Mouse (Mus musculus) liver, embryonic 13.5 days (tissue): ENCODE measurements at regions not wholly inside any gene's neighbourhood (a gene's known extent, or its start where the extent isn't known, plus 50 kb on each side); places are given as distances from the start of the nearest gene placed in this dataset.
"Not testable (repeated sequence)": the region's sequence is repeated elsewhere in the genome, so short reads cannot be mapped to it uniquely, and the experiment has no call there.

Source experiments
- ATAC-seq: fragments of 200-750 bp; cut with Nextera tagmentation; 2 replicates; pipeline ENCODE4 v1.8.0; 2017; ENCODE audit warnings: low read depth, mild to moderate bottlenecking, moderate number of reproducible peaks, moderate library complexity
- DNase-seq: peaks from one replicate; pipeline ENCODE4 v3.0.0; 2022
- H3K27ac ChIP-seq: fragments of 300-500 bp; sonication (generic); 2 replicates; pipeline ENCODE4 v1.5.1; 2015; ENCODE audit warnings: moderate library complexity, mild to moderate bottlenecking, inconsistent platforms
- H3K27me3 ChIP-seq: fragments of 300-500 bp; sonication (generic); 2 replicates; pipeline ENCODE4 v1.6.1; 2015; ENCODE audit warnings: mild to moderate bottlenecking, inconsistent platforms
- H3K36me3 ChIP-seq: fragments of 300-500 bp; sonication (generic); 2 replicates; pipeline ENCODE4 v1.6.1; 2015; ENCODE audit warnings: mild to moderate bottlenecking, inconsistent platforms
- H3K4me1 ChIP-seq: fragments of 300-500 bp; sonication (generic); replicated peaks from 2 replicates; pipeline ENCODE4 v1.6.1; 2015; ENCODE audit warnings: inconsistent platforms
- H3K4me2 ChIP-seq: fragments of 300-500 bp; sonication (generic); 2 replicates; pipeline ENCODE4 v1.6.1; 2015; ENCODE audit warnings: inconsistent platforms, mild to moderate bottlenecking, moderate library complexity
- H3K4me3 ChIP-seq: fragments of 300-500 bp; sonication (generic); replicated peaks from 2 replicates; pipeline ENCODE4 v1.5.1; 2015; ENCODE audit warnings: mild to moderate bottlenecking, inconsistent platforms
- H3K9ac ChIP-seq: fragments of 300-500 bp; sonication (generic); 2 replicates; pipeline ENCODE4 v1.6.1; 2015; ENCODE audit warnings: mild to moderate bottlenecking, inconsistent platforms
- H3K9me3 ChIP-seq: fragments of 300-500 bp; sonication (generic); replicated peaks from 2 replicates; pipeline ENCODE4 v1.6.1; 2016; ENCODE audit warnings: inconsistent platforms
- whole genome bisulfite sequencing: fragments of 180-500 bp; shearing (Covaris S2); methylation state at CpG from one replicate; pipeline ENCODE4 v1.1.7; 2015; ENCODE audit not compliant: insufficient replicate concordance; 5-methylcytosine and 5-hydroxymethylcytosine counted together

DNA sequence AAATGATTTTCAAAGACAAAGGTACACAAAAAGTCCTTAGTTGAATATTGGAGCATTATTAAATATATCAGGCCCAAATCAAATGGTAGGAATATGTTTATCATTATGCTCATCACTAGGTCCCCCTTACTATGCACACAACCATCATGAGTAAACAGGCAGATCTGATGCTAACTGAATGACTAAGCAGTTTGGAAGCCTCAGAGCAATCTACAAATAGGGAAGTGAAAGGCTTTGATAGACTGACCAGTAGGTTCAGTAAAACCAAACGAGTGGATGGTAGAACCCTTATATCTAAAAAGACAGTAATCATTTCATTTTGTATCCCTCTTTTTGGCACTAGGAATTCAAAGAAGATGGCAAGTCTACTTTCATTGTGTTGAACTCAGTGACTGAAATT lies 1039.5 kb upstream of the Gje1 start:
- WGBS = 10% methylated on average over 1 of the region's 1 CpGs
- Histone ChIP-seq H3K9ac (no peak overlapping the region), H3K27ac (no peak overlapping the region), H3K4me2 (no peak overlapping the region), H3K4me1 (no peaks in the 10 kb centered on the region), H3K4me3 (no peak overlapping the region), H3K9me3 (no peaks in the 10 kb centered on the region), H3K27me3 (no peaks in the 10 kb centered on the region), H3K36me3 (no peaks in the 10 kb centered on the region)
- DNase-seq = no peak
- no peak for ATAC-seq

DNA sequence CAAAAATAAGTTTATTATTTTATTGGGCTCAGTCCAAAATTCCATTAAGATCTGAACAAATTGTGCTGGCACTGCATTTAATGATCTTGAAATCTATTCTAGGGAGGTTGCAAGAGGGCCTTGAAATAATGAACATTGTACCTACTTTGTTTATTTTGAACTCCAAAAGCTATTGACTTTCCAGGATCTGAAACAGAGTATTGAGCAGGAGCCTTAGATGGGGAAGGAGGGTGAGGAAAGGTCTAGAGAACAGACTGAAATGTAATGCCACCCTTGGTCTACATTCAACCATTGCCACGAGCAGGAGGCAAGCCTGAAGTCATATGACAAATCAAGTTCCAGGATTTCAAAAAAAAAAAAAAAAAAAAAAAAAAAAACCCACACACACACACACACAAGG lies 1028.9 kb upstream of the Gje1 start:
- WGBS = 46% methylated on average over 1 of the region's 1 CpGs
- no peak for ATAC-seq

DNA sequence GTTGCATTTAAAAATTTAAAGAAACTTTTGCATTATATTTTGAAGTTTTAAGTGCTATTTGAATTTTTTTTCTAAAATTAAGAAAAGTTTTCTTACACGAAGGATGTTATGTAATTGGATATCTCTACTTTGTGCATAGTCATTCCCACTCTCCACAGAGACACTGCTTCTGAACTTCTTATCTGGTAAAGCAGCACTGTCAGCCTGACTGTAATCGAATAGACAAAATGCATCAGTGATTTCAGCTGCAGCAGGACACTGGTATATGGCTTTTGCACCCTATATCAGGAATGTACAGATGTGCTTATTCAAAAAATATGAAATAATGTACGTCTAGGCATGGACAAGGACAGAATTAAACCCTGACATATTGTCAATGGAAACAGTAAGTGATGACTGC lies 1020.6 kb upstream of the Gje1 start:
- no peak overlapping the region for H3K4me2 ChIP-seq
- H3K27me3 ChIP-seq = no peaks in the 10 kb centered on the region
- no peak overlapping the region for H3K4me3 ChIP-seq
- no peaks in the 10 kb centered on the region for H3K36me3 ChIP-seq
- H3K27ac ChIP-seq = no peak overlapping the region
- H3K9me3 ChIP-seq = no peaks in the 10 kb centered on the region
- H3K9ac ChIP-seq = no peak overlapping the region
- no peaks in the 10 kb centered on the region; the same call in 1 of the 2 replicates for H3K4me1 ChIP-seq
- peak; percentile 76 for ATAC-seq
- no peak for DNase-seq
- WGBS = 19% methylated on average over 3 of the region's 3 CpGs

More for the DNA sequence above, 1028.9 kb upstream of the Gje1 start:
- H3K4me2 ChIP-seq = no peak overlapping the region
- no peaks in the 10 kb centered on the region for H3K4me1 ChIP-seq
- no peaks in the 10 kb centered on the region for H3K9me3 ChIP-seq
- H3K4me3 ChIP-seq = no peak overlapping the region
- H3K27me3 ChIP-seq = no peaks in the 10 kb centered on the region
- no peaks in the 10 kb centered on the region for H3K36me3 ChIP-seq
- no peak overlapping the region for H3K9ac ChIP-seq
- no peak for DNase-seq
- no peak overlapping the region for H3K27ac ChIP-seq

DNA sequence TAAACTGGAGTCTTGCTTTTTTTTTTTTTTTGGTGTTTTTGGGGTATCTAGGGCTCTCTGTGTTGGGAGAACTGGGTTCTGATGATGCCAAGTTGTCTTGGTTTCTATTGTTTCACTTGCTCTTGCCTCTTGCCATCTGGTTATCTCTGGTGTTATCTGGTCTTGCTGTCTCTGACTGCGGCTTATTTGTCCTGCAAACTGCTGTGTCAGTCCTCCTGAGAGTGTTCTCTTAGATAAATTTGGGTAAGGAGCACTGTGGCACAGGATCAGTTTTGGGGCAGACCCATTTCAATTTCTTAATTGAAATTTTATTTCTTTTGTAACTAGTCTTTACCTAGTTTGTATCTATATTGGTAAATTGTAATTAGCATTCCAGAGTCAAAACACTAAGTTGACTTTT lies 1013.3 kb upstream of the Gje1 start:
- Histone ChIP-seq H3K27me3 (no peaks in the 10 kb centered on the region), H3K4me2 (no peak overlapping the region), H3K9ac (no peak overlapping the region), H3K9me3 (no peaks in the 10 kb centered on the region), H3K4me3 (no peak overlapping the region), H3K27ac (no peak overlapping the region), H3K4me1 (no peaks in the 10 kb centered on the region), H3K36me3 (no peaks in the 10 kb centered on the region)
- WGBS = 21% methylated on average over 1 of the region's 1 CpGs
- DNase-seq = peak; percentile 16
- ATAC-seq = peak; percentile 68

DNA sequence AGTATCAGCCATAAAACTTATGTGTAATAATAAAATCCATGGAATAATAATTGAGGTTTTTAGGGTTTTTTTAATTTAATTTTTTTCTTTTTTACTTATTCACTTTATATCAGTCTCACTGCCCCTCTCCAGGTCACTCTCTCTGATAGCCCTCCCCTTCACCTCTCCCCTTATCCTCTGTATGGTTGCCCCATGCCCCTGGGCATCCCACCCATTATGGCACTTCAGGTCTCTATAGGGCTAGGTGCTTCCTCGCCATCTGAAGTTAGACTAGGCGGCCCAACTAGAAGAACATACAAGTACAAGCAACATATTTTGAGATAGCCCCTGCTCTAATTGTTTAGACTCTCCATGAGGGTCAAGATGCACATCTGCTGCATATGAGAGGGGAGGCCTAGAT lies 979.9 kb upstream of the Gje1 start:
- H3K9ac ChIP-seq = no peak overlapping the region
- ATAC-seq (no peak), DNase-seq (no peak)
- no peak overlapping the region for H3K4me2 ChIP-seq
- WGBS = 71% methylated on average over 2 of the region's 2 CpGs
- no peaks in the 10 kb centered on the region for H3K36me3 ChIP-seq
- no peaks in the 10 kb centered on the region for H3K27me3 ChIP-seq
- H3K4me3 ChIP-seq = no peak overlapping the region
- H3K4me1 ChIP-seq = no peaks in the 10 kb centered on the region
- H3K27ac ChIP-seq = no peak overlapping the region
- H3K9me3 ChIP-seq = no peaks in the 10 kb centered on the region

DNA sequence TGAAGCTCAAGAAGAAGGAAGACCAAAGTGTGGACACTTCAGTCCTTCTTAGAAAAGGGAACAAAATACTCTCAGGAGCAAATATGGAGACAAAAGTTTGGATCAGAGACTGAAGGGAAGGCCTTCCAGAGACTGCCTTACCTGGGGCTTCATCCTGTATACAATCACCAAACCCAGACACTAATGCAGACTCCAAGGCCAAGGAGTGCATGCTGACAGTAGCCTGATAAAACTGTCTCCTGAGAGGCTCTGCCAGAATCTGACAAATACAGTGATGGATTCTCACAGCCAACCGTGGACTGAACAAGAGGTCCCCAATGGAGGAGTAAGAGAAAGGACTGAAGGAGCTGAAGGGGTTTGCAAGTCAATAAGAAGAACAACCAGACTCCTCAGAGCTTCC lies 979.0 kb upstream of the Gje1 start:
- no peaks in the 10 kb centered on the region for H3K9me3 ChIP-seq
- no peaks in the 10 kb centered on the region for H3K36me3 ChIP-seq
- 57% methylated on average over 1 of the region's 1 CpGs for WGBS
- DNase-seq = no peak
- no peaks in the 10 kb centered on the region for H3K27me3 ChIP-seq
- no peak overlapping the region for H3K4me2 ChIP-seq
- ATAC-seq = peak; percentile 31; the same call in 1 of the 2 replicates
- no peak overlapping the region for H3K27ac ChIP-seq
- no peak overlapping the region for H3K4me3 ChIP-seq
- no peak overlapping the region for H3K9ac ChIP-seq
- H3K4me1 ChIP-seq = no peaks in the 10 kb centered on the region

DNA sequence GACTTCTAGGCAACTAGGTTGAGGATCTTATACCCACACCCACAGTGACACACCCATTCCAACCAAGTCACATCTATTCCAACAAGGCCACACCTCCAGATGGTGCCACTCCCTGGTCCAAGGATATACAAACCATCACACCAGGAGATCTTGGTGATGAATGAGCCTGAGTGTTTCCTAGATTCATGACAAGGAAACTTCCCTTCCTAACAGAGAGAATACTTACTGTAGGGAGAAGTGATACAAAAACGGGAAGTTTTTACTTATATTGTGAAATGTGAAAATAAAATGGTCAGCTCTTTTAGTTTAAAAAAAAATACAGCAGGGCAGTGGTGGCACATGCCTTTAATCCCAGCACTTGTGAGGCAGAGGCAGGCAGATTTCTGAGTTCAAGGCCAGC lies 953.6 kb upstream of the Gje1 start:
- H3K9me3 ChIP-seq, H3K4me2 ChIP-seq, H3K27me3 ChIP-seq, H3K4me1 ChIP-seq, H3K27ac ChIP-seq, H3K4me3 ChIP-seq, H3K9ac ChIP-seq, H3K36me3 ChIP-seq, ATAC-seq, DNase-seq: not testable (repeated sequence)
- WGBS = 60% methylated on average over 1 of the region's 1 CpGs
